Mouse (Mus musculus) brain, embryonic 14.5 days (tissue): ENCODE results near the gene Cecr2. TPM values are rescaled to one million over a fixed set of nuclear protein-coding genes. Genes with fewer than 3 reads are reported as not detected.
A peak's percentile ranks its signal among the peaks of the same experiment; 100 is the strongest.
"Not testable (repeated sequence)": the region's sequence is repeated elsewhere in the genome, so short reads cannot be mapped to it uniquely, and the experiment has no call there.

Experiments used
- DNase-seq: peaks from one replicate; pipeline ENCODE4 v3.0.0-alpha.2; 2011; ENCODE audit warnings: low read depth
- CTCF ChIP-seq: fragments of 200-500 bp; IDR thresholded peaks from 2 replicates; pipeline ENCODE4 v1.5.1; 2012; ENCODE audit warnings: inconsistent platforms, mild to moderate bottlenecking, moderate library complexity, borderline replicate concordance; ENCODE audit not compliant: insufficient read depth, insufficient read length; ENCODE audit errors: extremely low read depth
- POLR2A ChIP-seq: fragments of 200-500 bp; IDR thresholded peaks from 2 replicates; pipeline ENCODE4 v1.6.1; 2012; ENCODE audit warnings: mild to moderate bottlenecking, inconsistent platforms, borderline replicate concordance; ENCODE audit not compliant: poor library complexity, insufficient read depth, insufficient read length, severe bottlenecking; ENCODE audit errors: extremely low read depth
- polyA plus RNA-seq: library from polyadenylated mRNA; depleted of rRNA; stranded (reverse); fragments of >200 nt; gene quantifications from 2 replicates; pipeline ENCODE4 v1.2.3, GENCODE M21; 2012

Gene Cecr2
- polyA plus RNA-seq, 1 experiment, result 9.3 TPM

- TF ChIP-seq CTCF, result no peak
- no peak for TF ChIP-seq POLR2A
Observed at GRCm38 (mm10) chr6:120643776-120644175, 22.4 kb upstream of the Cecr2 start.

GRCm38 (mm10) chr6:120644346-120645299 lies 21.5 kb upstream of the Cecr2 start:
- no peak for DNase-seq
- TF ChIP-seq POLR2A (no peak), CTCF (no peak)

More at GRCm38 (mm10) chr6:120643776-120644175, 22.4 kb upstream of the Cecr2 start:
- no peak for DNase-seq

GRCm38 (mm10) chr6:120647246-120648028 lies 18.7 kb upstream of the Cecr2 start:
- not testable (repeated sequence) for DNase-seq

- DNase-seq, result no peak
- TF ChIP-seq CTCF, result no peak
Observed at GRCm38 (mm10) chr6:120648205-120648604, 18.0 kb upstream of the Cecr2 start.

GRCm38 (mm10) chr6:120652666-120653065 lies 13.5 kb upstream of the Cecr2 start:
- no peak for DNase-seq
- no peak for TF ChIP-seq POLR2A

- no peak for TF ChIP-seq POLR2A
- TF ChIP-seq CTCF, result no peak
- DNase-seq, result no peak
Observed at GRCm38 (mm10) chr6:120655702-120656101, 10.5 kb upstream of the Cecr2 start.

GRCm38 (mm10) chr6:120658848-120659247 lies 7.3 kb upstream of the Cecr2 start:
- no peak for TF ChIP-seq CTCF
- no peak for TF ChIP-seq POLR2A

GRCm38 (mm10) chr6:120665415-120665815 lies 754 bp upstream of the Cecr2 start:
- TF ChIP-seq CTCF (no peak), POLR2A (no peak)
- DNase-seq, result peak; percentile 79

More at GRCm38 (mm10) chr6:120658848-120659247, 7.3 kb upstream of the Cecr2 start:
- DNase-seq, result peak; percentile 53

- no peak for TF ChIP-seq CTCF
- 0 out of 2 replicates have a peak, but pooled peaks have one; percentile 16 for TF ChIP-seq POLR2A
- peak; percentile 70 for DNase-seq
Observed at GRCm38 (mm10) chr6:120666761-120667421, 722 bp downstream of the Cecr2 start.

- TF ChIP-seq CTCF (no peak), POLR2A (no peak)
- DNase-seq, result no peak
Observed at GRCm38 (mm10) chr6:120667422-120667781, 1.2 kb downstream of the Cecr2 start.

GRCm38 (mm10) chr6:120667911-120668310 lies 1.7 kb downstream of the Cecr2 start:
- no peak for DNase-seq
- TF ChIP-seq CTCF (no peak), POLR2A (no peak)
